Mouse (Mus musculus): ENCODE data around the gene Dcaf6.

Dcaf6 gene

DNA sequence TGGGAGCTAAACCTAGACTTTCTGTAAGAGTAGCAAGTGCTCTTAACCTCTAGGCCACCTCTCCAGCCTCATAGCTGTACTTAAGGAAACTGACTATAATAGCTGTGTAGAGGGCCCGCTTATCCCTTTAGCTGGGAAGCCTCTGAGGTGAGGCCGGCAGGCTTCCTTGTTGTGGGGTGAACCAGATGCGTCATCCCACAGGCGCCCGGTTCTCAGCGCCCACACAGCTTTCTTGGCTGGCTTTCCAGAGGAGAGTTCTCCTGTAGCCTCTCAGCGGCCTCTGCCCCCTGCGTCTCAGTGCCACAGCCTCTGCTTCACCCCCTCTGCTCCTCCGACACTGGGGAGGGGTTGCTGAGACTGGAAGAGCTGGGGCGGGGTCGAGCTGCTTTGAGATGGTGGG is 143.9 kb downstream of the Dcaf6 start:
- DNase-seq: no peak

GRCm38 (mm10) chr1:165308180-165308579 is 152.1 kb downstream of the Dcaf6 start:
- DNase-seq: no peak

DNA sequence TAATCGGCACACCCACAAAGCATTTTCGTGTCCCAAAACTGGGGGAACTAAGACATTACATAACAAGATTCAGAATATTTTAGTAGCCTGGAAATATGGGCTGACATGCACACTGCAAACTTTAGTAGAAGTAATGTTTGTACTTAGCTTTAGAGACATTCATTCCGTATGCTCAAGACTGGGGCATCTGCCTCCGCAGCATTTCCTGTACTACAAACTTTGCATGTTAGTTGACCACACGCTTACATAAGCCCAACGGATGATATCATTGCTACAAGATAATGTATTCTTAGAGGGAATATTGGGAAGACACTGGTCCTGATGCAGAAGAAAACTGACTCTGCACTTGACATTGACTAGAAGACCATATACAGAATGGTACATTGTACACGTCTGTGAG is 155.9 kb downstream of the Dcaf6 start:
- no peak for DNase-seq

- DNase-seq: no peak
Measured at GRCm38 (mm10) chr1:165303209-165303608, 157.1 kb downstream of the Dcaf6 start.

- peak; percentile 67 for DNase-seq
Measured at GRCm38 (mm10) chr1:165302455-165303208, 157.6 kb downstream of the Dcaf6 start.

DNA sequence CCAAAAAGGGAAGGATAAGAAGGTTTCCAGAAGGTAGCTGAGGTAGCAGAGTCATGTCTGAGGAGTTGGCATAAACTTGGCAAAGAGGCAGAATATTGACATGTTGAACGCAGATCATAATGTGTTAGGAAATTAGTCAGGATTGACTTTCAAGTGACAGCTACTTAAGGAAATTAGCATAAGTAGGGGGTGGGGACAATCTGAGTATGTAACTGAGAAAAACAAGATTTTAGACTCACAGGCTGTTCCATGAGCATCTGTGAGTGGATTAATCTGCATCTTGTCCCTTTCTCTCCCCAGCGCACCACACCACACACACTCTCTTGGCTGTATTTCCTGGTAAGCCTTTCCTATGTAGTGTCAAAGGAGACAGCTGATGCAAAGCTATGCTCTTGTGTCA is 158.7 kb downstream of the Dcaf6 start:
- DNase-seq: no peak

DNA sequence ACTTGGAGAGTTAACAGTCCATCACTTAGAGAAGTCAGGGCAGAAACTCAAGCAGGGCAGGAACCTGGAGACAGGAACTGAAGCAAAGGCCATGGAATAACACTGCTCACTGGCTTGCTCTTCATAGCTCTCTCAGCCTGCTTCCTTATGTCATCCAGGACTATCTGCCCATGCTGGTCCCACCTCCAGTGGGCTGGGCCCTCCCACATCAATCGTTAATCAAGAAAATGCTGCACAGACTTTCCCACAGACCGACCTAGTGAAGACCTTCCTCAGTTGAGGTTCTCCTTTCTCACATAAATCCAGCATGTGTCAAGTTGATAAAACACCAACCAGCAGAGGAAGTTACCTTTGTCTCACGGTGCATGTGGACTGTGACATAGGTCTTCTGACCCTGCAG is 159.2 kb downstream of the Dcaf6 start:
- DNase-seq: no peak

DNA sequence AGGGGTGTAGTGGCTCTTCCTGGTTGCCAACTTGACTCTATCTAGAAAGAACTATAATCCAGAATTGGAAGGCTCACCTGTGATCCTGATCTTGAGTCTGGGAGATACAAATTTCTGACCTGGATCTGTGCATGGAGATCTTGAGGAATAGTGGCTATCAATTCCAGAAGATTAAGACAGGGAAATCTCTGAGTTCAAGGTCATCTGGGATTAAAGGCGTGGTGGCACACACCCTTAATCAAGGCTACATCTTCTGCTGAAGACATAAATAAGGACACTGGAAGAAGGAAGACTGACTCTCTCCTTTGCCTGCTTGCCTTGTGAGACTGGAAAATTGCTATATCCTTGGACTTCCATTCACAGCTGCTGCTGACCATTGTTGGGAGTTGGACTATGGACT is 164.8 kb downstream of the Dcaf6 start, which contains the start of gene Gpr161:
Gene Gpr161, plus strand, starts transcription at position 301 of the 400 bp plus-strand sequence.
- DNase-seq: no peak

GRCm38 (mm10) chr1:165291606-165292005 is 168.7 kb downstream of the Dcaf6 start:
- DNase-seq: no peak

- peak; percentile 40 for DNase-seq
Measured at GRCm38 (mm10) chr1:165289831-165290230, 170.4 kb downstream of the Dcaf6 start.

GRCm38 (mm10) chr1:165288165-165288564 is 172.1 kb downstream of the Dcaf6 start:
- no peak for DNase-seq

GRCm38 (mm10) chr1:165284096-165284495 is 176.2 kb downstream of the Dcaf6 start:
- no peak for DNase-seq

- no peak for DNase-seq
Measured at GRCm38 (mm10) chr1:165282967-165283345, 177.3 kb downstream of the Dcaf6 start.

DNA sequence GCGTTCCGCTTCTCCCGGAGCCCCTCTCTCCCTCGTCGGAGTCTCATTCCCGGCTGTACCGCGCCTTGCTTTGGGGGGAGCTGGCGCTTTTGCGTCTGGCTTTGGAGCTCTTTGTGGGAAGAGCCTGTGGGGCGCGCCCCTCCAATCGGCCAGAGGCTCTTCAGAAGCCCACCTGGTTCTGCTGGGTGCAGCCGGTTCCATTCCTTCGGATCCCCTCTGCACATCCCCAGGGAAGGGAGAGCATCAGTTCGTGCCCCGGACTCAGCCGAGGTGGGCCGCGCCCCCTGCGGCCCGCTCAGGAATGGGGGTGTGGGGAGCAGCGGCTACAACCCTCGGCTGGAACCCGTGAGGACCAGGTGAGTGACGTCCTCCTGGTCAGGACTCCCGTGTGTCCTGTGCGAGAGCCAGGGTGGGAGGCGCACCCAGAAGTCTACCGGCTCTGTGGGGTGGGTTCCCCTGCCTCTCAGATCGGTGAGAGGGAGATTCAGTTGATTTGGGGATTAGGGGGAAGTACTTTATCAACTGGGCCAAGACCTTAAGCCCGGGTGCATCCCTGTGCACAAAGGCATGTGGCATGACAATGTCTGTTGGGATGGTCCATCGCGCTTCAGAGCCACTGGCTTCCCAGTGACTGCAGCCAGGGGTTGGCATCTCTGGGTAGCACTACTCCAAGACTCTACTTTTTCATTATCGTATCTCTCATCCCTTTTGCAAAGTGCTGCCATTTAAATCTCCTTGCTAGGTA is 177.9 kb downstream of the Dcaf6 start:
- no peak for DNase-seq

DNA sequence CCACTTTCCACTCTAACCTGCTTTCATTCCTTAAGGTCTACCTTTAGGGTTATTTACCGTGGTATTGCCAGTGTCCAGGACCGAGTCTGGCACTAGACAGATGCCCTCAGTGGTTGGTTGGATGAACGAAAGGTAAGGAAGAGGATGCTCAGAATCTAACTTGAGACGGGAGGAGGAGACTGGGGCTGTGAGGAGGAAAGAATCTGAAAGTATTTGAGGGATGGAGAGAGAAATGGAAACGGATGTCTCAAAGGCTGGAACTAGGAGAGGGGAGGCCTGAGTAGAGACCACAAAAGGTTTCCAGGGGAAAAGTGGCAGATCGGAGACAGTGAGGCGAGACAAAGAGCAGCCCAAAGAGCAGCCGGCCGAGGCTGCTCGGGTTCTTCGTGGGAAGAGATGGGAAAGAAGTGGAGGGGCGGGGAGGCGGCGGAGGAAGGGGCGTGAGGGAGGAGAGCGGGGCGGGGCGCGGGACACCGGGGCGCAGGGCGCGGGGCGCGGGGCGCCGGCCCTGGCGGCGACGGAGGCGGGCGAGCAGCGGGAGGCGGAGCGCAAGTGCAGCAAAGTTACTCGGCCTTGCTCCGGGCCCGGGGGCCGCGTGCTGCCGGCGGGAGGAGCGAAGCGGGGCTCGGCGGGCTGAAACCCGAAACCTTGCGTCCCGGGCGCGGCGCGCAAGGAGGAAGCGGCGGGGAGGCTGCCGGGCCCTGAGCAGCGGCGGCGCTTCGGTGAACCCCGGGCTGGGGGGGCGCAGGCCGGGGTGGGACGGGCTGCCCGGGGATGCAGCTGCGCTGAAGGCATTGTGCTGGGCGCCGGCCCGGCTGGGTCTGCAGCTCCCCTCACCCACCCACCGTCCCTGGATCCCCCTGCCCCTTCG is 178.7 kb downstream of the Dcaf6 start:
- peak; percentile 58 for DNase-seq

- no peak for DNase-seq
Measured at GRCm38 (mm10) chr1:165280741-165281140, 179.5 kb downstream of the Dcaf6 start.

Data from kidney, adult 18-20 months (tissue).